Mouse (Mus musculus) stomach, postnatal 0 days (tissue): ENCODE results near the gene Arid3c.
"Not testable (repeated sequence)": the region's sequence is repeated elsewhere in the genome, so short reads cannot be mapped to it uniquely, and the experiment has no call there.

Experiments used
- CTCF ChIP-seq: IDR thresholded peaks from 2 replicates; pipeline ENCODE4 v1.5.1; 2016; ENCODE audit warnings: antibody characterized with exemption, low read depth, mild to moderate bottlenecking, moderate library complexity
- EP300 ChIP-seq: optimal IDR thresholded peaks from 2 replicates; pipeline ENCODE3; 2016; ENCODE audit warnings: antibody characterized with exemption

DNA sequence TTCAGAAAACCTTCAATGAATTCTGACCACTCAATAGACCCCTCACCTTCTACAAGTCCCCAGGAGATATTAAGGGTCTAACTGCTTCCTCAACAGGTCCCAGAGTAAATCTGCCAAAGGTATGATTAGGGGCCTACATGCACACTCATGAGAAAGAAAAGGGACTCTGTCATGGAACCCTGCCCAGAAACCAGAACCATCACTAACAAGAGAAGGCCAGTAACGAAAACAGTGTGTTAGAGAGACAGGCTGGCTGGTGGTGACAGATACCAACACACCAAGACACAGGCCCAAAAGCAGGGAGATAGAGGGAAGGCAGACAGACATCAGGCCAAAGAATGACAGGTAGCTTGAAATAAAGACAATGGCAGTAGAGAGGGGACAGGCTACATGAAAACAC, 42.4 kb downstream of the Arid3c start:
- not testable (repeated sequence) for TF ChIP-seq EP300, CTCF
